Mouse (Mus musculus) thymus, postnatal 14 days (tissue): ENCODE measurements around the gene Zscan21.
A peak's percentile ranks its signal among the peaks of the same experiment; 100 is the strongest.
"Not testable (repeated sequence)": the region's sequence is repeated elsewhere in the genome, so short reads cannot be mapped to it uniquely, and the experiment has no call there.

Source experiments
- DNase-seq: peaks from one replicate; pipeline ENCODE4 v3.0.0; 2021

The Zscan21 gene

DNA sequence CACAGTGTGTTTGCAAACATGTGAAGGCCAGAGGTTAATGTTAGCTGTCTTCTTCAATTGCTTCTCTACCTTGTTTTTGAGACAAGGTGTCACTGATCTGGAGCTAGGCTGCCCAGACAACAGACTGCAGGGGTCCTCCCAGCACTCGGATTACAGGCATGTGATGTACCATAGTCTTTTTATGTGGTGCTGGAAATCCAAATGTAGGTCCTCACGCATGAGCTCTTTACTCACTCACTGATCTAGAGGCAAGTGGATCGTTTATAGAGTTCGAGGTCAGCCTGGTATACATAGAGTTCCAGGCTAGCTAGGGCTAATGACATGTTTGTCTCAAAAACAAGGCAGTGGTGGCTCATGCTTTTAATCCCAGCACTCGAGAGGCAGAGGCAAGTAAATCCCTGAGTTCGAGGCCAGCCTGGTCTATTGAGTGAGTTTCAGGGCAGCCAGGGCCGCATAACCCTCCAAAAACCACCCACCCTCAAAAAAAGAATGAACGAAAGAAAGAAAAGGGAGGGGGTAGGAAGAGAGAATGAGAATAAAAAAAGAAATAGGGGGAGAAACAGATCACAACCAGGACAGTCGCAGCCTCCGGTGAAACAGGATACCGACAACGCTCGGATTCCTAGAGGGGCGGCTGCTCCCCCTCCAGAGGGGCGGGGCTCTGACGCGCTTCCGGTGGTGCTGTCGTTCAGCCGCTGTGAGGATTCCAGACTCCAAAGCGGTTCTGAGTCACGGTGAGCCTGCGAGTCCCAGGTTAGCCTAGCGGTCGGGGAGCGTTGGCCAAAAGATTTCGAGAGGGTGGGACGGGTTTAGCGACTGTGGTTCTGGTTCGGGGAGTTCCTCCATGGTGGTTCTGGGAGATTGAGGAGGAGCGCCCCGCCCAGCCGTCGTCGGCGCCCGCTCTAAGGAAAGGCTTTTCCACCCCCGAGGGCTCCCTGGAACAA, at the start of gene Zscan21:
Gene Zscan21 (plus strand): TSS at position 649 of the 944 bp plus-strand sequence.
- peak; percentile 92 for DNase-seq

DNA sequence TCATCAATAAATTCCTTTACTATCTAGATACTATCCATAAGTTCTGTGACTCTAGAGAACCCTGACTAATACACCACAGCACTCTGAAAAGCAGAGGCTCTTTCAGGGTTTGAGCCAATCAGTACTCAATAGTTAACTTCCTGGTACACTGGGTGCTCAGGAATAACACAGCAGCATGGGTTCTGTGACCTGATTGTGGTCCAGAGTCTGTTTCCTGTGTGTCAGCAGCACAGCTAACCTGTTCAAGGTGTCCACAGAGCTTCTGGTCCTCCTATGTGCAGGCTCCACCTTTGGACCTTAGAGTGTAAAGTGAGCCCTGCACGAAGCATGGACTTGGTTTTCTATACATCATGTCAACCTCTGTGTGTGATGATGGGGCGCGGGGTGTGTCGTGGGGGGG, 42.9 kb upstream of the Zscan21 start:
- no peak for DNase-seq

DNA sequence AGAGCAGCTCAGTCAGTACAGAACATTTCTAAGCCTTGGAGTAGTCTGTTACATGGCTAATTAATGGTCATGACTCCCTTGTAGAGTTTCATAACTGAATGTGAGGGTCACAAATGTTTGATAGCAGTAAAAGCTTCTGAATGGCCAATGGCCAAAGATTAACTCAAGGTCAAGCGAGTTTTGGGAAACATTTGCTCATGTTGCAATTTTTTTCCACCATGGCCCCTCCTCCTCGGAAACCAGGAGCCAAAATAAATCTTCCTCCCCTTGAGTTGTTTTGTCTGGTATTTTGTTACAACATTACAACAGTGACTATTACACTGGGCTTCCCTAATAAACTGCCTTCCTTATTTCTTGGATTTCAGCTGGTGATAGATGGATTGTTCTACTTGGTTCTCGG, 41.0 kb upstream of the Zscan21 start:
- DNase-seq, result no peak

DNA sequence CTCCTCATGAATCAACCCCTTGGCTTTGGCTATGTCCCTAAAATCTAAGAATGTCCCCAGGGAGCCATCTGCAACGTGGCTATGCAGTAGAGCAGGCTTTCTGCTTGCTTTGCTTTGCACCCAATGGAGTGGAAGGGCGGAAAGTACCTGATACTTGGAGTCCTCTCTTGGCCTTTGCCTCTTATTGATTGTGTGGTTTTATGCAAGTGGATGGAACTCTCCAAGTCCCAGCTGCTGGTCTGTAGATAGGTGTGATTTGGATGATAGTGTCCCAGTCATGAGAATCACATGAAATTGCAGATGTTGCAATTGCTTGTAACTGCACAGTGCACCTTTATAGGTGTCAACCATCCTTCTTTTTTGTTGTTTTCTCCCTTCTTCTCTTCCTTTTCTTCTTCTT, 40.6 kb upstream of the Zscan21 start:
- DNase-seq, result no peak

DNA sequence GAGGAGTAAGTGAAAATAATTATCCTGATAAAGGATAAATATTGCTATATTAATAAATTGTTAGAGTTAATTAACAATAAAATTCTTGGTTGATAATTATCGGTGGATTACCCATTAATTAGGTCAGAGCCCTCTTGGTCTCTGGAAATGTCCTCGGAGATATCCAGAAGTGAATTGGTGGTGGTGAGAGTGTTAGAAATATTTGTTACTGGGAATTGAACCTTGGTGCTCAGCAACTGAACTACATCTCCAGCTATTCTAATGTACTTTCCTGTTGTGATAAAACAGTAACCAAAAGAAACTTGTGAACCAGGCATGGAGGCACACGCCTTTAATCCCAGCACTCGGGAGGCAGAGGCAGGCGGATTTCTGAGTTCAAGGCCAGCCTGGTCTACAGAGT, 36.2 kb upstream of the Zscan21 start:
- no peak for DNase-seq

DNA sequence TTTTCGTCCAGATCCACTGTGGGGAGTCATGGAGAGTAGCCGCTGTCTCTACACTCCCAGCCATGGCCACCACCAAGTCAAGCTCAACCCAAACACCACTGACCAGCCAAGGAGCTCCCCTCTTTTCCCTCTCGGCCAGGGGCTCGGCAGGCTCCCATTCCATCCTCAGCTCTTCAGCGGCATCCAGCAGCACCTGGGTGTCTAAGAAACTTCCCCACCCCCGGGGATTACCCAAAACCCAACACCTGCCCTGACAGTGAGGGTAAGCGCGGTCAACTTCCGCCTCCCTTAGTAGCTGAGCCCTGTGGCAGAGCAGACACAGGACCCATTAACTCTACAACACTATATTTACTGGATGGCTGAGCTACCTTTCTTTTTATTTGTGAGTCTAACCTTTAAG, 35.3 kb upstream of the Zscan21 start:
- no peak for DNase-seq

DNA sequence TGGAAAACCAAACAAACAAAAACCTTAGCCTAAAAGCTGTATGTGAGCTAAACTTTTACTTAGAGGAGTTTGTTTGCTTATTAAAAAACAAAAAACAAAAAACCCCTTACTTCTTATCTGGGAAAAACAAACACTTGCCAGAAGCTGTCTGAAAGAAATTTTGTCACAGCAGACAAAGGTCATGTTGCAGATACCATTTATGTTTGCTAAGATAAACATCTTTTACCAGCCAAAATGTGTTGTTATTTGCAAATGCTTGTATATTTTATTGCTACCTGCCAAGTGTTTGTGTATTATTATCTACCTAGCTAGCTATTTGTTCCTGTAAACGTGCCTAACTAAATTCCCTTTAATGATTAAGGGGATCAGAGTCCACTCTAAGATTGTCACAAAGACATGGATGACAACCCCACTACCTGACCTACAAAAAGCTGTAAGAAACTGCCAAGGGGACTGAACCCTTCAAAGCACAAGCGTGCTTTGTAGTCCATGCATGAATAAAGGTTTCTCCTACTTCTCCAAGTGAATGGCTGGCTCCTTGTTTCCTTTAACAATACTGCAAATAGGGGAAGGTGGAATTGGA, 33.3 kb upstream of the Zscan21 start:
- DNase-seq, result no peak

DNA sequence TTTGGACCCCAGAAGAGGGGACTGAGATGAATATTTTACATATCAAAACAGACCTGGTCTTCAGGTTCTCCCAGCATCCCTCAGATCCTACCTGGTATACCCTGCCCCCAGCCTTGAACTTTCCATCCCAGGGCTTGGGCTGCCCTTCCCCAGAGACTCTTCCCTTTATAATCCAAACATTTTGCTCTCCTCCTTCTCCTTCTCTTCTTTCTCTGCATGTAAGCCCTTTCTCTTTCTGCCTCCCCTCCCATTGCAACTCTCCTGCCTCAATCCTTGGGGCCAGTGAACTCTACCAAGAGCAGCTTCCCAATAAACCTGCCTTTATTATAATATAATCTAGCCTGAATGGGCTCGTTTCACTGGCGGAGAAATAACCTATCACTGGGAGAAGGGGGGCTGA, 32.8 kb upstream of the Zscan21 start:
- DNase-seq, result no peak

DNA sequence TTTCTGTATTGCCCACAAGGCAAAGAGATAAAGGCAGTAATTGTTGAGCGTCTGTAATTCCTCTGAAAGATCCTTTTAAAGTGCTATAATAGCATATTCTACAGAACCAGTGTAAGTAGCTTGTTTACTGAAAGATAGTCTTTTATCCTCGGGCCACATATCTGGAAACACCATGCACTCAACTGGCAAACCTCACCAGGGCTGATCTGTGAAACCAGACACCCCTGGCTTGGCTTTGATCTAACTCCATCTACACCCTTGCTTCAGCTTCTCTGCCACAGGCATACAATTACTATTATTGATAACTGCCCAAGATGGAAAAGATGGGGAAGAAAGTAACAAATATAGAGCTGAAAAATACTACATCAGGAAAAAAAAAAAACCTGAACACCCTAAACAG, 32.2 kb upstream of the Zscan21 start:
- no peak for DNase-seq

DNA sequence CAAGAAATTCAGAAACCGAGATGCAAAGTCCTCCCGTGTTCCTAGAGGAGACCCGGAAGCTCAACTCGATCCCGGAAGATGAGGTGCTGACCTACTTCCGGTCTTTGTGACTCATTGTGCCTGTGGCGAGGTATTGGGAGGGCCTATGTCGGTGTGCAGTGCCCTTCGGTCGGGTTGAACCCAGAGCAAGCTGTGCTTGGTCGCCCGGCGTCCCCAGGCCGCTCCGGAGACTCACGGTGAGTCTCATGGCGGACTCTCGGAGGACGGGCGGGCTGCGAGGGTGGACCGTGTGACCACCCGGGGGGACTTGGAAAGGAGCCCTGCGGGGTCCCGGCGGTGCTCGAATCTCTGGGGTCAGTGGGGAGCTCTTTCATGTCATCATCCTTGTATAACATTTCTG, 31.7 kb upstream of the Zscan21 start, which contains the start of gene Zkscan1:
Gene Zkscan1 (plus strand): TSS at position 89 of the 400 bp plus-strand sequence.
- peak; percentile 79 for DNase-seq

DNA sequence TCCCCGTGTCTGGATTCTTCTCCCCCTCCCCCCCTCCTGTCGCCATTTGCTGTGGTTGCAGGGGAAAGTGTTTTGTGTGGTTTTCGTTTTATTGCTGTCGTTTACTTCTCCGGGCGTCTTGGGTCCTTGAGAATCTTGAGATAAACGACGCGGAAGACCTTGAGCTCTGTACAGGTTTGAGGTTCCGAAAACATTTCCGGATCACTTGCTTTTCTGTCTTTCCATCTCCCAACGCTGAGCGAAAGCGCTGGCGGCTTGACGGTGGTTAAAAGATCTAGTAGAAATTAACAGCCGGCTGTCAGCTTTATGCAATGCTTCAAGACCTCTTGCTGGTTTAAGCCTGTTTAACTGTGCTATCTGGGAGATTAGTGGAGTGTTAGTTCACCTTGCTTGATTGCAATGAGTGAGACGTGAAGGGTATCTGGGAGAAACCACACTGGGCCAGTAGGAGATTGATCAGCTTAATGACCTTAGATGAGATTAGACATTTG, 31.2 kb upstream of the Zscan21 start:
- no peak for DNase-seq

DNA sequence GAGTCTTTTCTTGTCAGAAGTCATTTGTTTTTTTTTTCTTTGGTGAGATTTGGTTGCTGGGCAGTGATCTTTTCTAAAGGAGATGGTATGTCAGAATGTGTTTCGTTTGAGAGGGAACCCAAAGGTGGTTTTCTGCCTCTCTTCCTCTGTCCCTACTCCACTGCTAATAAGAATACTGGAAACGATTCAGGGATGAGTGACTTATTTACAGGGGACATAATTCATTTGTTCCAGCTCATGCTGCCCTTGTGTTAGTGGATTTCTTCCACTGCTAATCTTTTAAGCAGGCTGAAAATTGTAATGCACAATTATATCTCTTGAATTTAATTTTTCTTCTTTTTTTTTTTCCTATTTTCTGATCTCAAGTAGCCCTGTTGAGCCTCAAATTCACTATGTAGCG, 29.9 kb upstream of the Zscan21 start:
- DNase-seq, result no peak

DNA sequence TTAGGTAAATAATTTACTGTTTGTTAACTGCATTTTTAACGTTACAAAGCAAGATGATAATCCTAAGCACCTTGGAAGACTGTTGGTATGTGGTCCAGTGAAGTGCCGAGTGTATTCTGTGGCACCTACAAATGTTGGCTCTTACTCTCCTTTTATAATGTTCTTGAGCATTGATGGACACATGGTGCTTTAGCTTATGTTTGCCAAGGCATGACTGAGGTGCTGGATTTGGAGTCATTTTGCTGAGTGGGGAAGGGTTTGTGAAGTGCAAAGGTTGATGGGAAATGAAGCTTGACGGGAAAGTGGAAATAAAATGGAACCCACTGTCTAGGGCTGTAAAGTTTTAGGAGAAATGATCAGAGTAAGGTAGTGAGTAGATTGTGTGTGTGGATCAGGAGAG, 28.3 kb upstream of the Zscan21 start:
- no peak for DNase-seq

DNA sequence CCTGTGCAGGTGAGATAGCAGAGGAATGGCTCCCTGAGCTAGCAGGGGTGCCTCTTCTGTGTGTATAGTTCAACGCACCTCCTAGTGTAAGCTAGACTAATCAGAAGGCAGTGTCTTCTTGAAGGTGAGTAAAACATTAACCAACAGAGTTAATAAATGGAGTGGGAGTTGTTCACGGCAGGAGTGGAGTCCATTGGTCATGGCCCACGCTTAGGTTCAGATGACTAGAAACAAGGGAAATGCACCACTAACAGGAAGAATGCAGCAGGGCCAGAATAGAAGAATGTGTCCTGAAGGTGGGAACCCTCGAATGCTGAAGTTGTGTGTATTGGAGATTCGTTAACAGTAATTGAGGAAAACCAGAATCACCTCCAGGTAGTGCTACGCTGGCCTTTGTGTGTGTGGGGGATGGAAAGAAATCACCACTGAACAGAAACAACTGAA, 27.6 kb upstream of the Zscan21 start:
- DNase-seq, result no peak

DNA sequence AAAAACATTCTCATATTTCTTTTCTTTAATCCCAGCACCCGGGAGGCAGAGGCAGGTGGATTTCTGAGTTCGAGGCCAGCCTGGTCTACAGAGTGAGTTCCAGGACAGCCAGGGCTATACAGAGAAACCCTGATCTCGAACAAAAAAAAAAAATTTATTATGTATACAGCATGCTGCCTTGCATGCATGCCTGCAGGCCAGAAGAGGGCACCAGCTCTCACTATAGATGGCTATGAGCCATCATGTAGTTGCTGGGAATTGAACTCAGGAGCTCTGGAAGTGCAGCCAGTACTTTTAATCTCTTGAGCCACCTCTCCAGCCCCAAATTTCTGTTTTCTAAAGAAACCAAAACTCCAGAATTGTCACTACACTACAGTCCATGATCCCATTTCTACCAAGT, 26.4 kb upstream of the Zscan21 start:
- peak; percentile 21 for DNase-seq

DNA sequence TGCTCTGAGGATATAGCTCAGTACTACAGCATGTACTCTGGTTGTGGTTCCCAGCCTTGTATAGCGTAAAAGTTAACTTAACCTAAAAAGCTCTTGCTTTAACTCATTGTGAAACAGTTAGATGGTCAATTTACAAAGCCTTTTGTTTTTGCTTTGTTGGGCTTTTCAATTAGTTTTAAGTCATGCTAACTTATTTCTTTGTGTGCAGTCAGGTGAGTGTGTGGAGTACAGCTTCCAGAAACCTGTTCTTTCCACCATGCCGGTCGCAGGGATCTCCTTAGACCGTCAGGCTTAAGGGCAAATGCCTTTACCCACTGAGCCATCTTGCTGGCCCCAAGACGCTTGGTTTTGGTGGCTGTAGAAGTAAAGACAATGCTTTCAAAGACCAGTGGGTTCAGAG, 26.0 kb upstream of the Zscan21 start:
- no peak for DNase-seq

DNA sequence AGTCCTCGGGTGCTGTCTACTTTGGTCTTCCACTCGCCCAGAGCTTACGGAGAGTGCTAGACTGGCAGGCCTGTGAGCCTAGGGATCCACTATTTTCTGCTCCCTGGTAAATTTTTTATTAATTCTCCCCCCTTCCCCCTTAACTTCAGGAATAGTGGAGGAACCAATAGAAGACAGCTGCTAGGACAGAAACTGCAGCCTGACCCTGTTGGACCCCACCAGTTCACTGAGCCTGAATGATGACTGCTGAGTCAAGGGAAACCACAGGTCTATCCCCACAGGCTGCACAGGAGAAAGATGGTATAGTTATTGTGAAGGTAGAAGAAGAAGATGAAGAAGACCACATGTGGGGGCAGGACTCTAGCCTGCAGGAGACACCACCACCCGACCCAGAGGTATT, 23.9 kb upstream of the Zscan21 start:
- DNase-seq, result no peak

DNA sequence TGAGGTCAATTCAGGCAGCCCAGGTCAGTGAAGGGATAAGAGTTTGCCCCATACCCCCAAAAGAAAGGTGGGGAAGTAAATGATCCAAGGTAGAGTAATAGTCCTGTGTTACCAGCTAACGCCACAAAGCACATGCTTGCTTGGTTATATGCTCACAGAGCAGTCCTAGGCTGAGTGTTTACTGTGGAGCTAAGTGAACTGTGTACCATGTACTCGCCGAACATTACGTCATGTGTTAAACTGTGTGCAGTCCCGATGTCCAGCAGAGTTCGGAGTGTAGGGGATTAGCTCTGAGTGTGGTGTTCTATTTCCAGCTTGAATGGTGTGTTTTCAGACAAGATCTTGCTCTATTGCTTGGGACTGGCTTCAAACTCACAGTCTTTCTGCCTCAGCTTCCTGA, 22.2 kb upstream of the Zscan21 start:
- no peak for DNase-seq

DNA sequence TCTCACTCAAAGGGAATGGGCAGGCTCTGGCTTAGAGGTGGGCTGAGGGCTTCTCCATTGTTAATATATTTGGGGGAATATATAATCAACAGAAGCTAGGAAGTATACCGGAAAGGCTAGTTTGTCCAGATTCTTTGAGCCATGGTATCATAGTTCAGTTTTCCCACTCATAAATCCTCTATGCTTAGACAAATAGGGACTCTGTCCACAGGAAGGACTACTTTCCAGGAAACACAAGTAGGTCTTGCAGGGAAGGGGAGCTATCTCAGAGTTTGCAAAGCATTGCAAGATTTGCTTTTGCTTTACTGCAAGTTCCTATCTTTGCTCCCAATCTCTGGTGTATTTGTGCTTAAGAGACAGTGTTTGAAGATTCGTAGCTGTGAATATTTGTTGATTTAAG, 11.7 kb upstream of the Zscan21 start:
- DNase-seq, result no peak

DNA sequence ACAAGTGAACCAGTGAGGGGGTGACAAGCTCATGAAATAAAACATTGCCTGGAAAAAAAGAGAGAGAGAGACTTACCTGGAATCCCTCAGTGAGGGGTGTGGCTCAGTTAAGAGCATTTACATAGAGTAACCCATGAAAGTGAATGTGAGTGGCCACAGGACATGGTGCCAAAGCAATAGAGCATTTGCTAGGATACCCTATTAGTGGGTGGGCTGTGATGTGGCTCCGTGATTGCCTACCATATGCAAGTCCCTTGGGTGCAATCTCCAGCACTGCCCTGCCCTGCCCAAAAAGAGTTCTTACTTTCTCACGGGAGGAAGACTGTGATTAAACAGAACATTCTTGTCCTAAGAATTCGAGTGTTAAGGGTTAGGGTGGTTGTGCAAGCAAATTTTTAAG, 9.6 kb upstream of the Zscan21 start:
- no peak for DNase-seq

DNA sequence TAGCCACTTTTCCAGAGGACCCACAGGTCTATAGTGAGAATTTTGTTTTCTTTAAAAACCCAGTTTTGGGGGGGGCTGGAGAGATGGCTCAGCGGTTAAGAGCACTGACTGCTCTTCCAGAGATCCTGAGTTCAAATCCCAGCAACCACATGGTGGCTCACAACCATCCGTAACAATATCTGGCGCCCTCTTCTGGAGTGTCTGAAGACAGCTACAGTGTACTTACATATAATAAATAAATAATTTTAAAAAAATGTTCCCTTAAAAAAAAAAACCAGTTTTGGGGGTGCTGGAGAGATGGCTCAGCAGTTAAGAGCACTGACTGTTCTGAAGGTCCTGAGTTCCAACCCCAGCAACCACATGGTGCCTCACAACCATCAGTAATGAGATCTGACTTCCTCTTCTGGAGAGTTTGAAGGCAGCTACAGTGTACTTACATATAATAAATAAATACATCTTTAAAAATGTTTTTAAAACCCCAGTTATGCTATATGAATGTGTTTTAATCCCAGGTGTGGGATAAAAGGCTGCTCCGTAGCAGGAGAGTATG, 6.8 kb upstream of the Zscan21 start:
- DNase-seq, result not testable (repeated sequence)

DNA sequence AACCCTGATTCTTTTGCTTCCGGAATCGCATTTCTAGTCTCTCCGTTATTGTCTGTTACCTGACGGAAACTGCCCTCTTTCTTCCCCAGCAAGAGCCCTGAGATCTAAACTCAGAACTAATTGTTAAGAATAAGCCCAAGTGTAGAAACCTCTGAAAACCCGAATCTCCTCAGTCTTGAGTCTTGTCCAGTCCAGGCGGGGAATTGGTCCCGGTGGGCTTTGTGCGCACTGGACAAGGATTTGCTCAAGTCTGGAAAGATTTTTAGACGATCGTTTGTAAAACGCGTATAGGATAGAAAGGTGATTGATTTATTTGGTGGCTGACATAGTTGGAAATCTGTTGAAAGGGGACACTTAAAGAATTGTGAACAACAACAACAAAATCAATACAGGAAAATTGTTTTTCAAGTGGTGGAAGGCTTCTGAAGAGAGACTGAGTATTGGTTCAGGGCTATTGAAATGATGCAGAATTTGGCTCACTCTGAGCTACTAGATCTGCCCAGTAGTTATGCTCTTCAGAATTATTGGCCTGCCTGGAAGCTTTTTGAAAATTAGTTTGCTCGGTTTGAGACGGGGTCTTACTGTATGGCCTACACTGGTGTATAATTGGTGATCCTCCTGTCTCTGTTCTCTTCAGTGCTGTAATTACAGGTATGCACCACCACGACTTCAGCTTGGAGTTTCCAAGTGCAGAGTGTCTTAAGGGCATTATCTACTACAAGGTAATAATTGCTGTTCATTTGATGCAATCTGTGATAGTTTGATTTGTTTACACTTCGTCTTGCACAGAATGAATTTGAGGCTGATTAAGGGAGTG, 704 bp downstream of the Zscan21 start:
- DNase-seq, result no peak

DNA sequence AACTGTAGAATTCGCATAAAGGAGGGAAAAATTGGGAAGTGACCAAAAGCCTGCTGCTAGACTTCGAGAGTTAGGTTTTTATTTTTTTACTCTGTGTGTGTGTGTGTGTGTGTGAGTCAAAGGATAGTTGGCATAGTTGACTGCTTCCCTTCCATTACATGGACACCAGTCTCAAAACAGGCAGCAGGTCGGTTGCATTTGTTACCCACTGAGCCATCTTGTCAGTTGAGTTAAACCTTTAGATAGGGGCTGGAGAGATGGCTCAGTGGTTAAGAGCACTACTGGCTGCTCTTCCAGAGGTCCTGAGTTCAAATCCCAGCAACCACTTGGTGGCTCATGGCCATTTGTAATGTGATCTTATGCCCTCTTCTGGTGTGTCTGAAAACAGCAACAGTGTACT, 1.3 kb downstream of the Zscan21 start:
- no peak for DNase-seq
